Mouse (Mus musculus): ENCODE results near the gene Tnrc6c.

The Tnrc6c gene

DNA sequence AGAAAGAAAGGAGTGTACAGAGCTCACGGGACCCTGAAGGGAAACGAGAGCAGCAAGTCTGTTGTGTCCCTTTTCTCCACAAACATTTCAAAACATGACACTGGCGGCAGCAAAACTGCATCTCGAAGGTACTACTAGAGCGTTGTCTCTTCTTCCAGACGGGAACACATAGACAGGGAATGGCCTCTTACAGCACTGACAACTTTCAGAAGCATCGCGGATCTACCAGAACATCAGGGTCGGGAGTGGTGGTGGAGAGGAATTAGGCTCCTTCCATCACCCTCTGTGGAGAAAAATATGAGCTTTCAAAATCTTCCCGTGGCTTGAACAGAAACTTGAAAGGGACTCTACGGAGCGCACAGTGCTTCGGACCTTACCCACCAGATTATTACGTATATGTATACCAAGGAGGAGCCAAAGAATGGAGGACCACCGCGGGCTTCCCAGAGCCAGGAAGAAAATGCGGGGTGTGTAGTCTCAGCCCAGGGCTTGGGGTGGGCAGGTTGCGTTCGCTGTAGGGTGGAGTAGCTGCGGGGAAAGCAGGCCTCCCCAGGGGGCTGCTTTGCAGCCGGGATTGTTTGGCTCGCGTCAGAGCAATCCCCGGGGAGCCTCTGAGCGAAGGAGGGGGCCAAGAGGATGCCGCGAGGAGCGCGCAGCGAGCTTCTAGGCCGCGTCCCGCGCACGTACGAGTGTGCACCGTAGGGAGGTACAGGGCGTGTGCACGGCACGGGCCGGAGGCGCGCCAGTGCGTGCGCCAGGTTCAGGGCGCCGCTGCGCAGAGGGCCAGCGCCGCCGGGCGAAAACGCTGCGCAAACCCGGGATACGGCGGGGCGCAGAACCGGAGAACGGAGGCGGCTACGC, at the start of gene Tnrc6c:
Tnrc6c (plus strand) TSS at position 799 of the 861 bp plus-strand sequence.
- peak in 1 of 2 experiments; percentile 63 for DNase-seq (ENCODE audit: low spot score in 2 of 2)

DNA sequence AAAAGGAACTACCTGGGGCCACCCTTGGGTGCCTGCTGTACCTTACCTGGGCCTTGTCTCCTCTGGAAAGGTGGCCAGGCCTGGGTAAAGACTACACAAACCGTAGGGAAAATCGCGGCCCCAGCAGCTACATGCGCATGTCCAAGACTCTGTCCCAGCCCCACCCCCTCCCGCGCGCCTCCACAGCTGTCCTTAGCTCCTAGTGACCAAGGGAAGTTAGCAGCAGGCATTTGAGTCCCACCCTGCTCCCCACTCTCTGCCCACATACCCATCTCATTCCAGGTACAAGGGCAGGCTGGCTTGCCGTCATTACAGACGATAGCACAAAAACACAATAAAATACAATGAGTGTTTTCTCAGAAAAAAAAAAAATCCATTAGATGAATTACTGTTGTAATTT, 48.0 kb upstream of the Tnrc6c start:
- DNase-seq (ENCODE audit: low spot score in 2 of 2) = no peak

DNA sequence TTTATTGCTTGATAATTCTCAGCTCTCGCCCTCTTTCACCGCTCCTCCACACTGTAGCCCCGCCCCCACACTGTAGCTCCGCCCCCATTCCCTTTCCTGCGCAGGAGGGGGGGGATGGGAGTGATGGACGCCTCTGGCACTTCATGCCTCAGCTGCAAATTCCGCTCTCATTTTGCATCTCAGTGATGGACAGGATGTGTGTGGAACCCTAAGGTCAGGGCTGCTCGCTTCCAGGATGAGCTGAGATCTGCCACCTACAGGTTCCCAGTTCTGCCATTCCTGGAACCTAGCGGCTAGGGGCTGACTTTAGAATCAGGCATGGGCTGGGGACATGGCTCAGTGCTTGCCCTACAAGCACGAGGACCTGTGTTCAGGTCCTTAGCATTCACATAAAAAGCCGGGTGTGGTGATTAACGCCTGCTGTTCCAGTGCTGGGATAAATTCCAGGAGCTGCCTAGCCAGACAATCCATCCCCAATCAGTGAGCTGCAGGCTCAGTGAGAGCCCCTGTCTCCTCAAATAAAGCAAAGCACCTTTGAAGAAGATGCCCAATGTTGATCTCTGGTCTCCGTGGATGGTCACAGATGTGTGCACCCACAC, 47.4 kb upstream of the Tnrc6c start:
- no peak for DNase-seq (ENCODE audit: low spot score in 2 of 2)

GRCm38 (mm10) chr11:117608141-117608789, 45.8 kb upstream of the Tnrc6c start:
- DNase-seq (ENCODE audit: low spot score in 2 of 2) = no peak

DNA sequence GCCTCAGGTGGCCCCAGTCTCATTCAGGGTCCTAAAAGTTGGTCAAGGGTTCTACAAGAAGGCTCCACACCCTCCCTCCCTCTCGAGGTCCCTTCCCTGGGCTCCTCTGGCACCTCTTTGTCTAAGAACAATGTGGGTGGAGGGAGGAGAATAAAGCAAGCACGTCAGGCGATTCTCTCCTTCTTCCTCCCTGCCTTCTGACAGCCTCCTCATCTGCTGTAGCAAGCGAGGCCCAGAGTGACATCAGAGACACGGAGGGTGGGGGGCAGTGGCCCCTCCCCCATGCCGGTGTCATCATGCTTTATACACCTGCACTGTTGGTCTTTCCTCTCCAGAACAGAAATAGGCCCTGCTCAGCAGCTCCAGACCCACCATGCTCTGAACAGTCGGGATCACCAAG, 45.1 kb upstream of the Tnrc6c start:
- DNase-seq (ENCODE audit: low spot score in 2 of 2) = no peak

GRCm38 (mm10) chr11:117610589-117610988, 43.5 kb upstream of the Tnrc6c start:
- DNase-seq (ENCODE audit: low spot score in 2 of 2) = no peak

DNA sequence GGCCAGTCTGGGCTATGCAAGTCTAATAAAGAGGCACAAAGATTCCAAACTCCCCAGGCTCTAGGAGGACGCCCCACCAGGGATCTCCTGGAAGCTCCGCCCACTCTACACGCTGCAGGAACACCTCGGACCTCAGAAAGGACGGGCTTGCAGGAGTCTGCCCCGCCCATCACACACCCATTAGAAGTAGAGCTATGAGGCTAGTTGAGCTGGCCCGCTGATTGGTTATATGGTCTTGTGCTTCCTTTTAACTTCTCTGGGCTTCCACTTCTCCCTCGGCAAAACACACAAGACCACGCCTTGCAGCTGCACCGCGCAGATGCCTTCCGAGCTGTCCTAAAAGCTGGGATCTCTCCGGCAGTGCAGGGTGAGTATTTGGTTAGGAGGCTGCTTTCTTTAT, 43.0 kb upstream of the Tnrc6c start:
- DNase-seq (ENCODE audit: low spot score in 2 of 2) = peak in 1 of 2 experiments; percentile 47

DNA sequence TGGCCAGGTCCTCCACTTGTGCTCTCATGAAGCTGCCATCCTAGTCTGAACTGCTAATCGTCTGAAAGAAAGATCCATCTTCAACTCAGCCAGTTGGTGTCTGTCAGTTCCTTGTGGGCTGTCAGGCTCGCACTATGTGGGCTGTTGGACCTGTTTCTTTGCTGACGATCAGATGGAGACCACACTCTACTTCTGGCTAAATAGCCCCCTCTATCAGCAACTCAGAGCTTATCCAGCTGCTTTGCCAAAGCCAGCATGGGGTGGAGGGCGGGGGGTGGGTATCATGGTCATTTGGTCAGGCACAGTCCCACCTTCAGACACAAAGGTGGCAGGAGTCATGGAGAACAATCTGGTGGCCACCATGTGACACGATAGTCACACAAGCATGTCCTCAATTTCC, 42.2 kb upstream of the Tnrc6c start:
- no peak for DNase-seq (ENCODE audit: low spot score in 2 of 2)

DNA sequence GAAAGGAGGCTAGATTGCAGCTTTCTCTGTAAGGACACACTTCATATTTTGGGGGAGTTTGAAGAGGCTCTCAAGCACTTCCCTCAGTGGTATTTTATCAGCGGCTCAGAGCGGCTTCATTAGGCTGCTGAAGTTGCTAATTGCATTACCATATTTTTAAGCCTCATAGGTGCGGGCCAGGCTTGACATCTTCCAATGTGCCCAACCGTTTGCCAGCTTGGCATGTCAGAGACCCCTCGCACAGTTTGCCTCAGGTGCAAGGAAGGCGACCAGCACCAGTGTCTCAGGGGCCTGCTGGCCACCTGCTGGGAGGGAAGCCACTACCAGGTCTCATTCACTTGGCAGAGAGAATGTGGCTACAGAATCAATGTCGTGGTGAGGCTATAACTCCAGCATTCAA, 41.2 kb upstream of the Tnrc6c start:
- DNase-seq (ENCODE audit: low spot score in 2 of 2) = no peak

- DNase-seq (ENCODE audit: low spot score in 2 of 2) = no peak
Measured at GRCm38 (mm10) chr11:117617368-117617908, 36.7 kb upstream of the Tnrc6c start.

GRCm38 (mm10) chr11:117618214-117618613, 35.9 kb upstream of the Tnrc6c start:
- no peak for DNase-seq (ENCODE audit: low spot score in 2 of 2)

DNA sequence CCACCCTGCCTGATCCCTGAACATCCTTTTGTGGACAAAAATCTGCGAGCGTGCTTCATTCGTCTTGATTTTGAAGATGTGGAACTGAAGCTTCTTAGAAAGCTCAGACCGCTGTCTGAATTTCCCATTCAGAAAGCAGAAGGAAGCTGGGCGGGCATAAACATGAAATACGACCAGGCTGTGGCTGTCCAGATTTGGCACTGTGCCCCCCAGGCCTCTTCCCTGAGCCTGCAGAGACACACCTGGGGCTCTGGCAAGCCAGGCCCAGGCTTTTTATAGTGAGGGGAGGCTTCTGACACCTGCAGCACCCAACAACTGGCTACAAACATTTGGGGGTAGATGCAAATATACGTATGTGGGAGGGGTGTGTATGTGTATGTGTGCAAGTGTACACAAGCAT, 35.3 kb upstream of the Tnrc6c start:
- DNase-seq (ENCODE audit: low spot score in 2 of 2) = no peak

DNA sequence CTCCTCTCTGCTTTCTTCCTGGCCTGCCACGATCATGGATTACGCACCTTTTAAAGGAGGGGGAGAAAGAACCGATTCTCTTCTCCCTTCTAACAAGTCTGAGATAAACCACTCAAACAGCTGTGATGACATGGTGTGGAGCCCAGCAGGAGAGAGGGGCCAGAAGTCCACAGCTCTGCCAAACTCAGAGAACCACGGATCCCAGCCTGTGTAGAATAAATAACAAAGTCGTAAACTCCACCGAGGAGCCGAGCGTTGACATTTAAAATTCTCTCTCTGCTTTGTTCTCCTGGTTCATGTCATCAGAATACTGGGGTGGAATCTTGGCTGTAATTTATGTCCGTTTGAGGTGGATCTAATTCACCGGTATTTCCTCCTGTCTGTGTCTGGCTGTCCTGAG, 34.5 kb upstream of the Tnrc6c start:
- DNase-seq (ENCODE audit: low spot score in 2 of 2) = no peak

- DNase-seq (ENCODE audit: low spot score in 2 of 2) = no peak
Measured at GRCm38 (mm10) chr11:117625196-117625595, 28.9 kb upstream of the Tnrc6c start.

DNA sequence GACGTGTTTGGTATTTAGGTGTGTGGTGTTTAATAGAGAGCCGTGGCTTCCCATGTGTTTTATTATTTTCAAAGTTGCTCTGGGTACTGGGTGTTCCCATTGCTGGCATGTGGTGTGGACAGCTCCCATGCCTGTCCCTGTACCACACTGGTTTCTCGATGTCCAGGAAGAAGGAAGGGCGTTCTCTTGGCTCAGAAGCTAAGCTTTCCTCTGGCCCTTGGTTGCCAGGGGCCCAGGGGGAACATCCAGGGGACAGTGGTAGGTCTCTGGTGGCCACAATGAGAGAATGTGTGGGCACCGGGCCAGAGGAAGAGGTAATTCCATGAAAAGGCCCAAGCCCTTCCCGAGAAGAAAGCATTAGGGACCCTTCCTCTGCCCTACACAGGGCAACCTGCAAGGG, 27.5 kb upstream of the Tnrc6c start:
- no peak for DNase-seq (ENCODE audit: low spot score in 2 of 2)

DNA sequence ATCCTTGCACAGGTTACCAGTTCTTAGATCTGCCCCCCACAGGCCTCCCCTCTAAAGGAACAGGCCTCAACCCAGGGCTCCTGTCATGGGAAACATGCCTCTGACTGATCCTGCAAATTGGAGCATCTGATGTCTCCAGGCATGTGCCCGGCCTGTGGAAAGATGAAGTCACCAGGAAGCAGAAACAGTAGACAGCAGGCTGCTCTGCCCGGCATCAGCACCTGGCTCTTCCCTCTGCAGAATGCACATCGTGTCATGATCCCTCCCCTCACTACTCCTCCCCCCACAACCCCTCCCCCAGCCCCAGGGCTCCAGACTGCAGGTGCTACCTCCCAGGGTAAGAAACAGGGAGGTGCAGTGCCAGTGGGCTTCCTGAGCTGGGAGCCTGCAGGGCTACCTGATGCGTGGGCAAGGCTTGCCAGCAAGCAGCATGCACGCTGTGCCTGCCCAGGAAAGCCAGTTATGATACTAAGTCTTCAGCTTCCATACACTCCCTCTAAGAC, 27.0 kb upstream of the Tnrc6c start:
- DNase-seq (ENCODE audit: low spot score in 2 of 2) = no peak

DNA sequence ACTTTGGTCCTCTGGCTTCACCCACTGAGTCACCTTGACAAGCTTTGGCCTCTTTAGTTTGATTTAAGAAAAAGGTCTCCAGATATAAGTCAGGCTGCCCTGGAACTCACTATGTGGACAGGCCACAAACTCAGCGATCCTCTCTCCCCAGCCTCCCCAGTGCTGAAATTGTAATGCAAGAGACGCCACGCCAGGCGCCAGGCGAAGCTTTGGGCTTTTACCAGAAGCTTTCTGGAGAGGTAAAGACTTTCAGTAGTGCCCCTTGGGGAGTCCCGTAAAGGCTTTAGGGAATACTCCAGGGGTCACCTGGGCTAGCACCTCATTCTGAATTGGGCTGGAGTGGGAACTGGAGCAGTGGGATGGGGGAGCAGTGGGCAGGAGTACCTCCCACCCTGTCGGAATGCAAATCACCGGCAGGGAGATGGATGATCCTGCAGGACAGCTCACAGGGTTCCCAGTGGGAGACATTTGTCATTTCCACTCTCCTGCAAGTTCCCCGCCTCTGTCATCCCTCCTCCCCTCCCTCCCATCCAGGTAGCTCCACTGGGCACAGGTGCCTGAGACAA, 26.3 kb upstream of the Tnrc6c start:
- no peak for DNase-seq (ENCODE audit: low spot score in 2 of 2)

DNA sequence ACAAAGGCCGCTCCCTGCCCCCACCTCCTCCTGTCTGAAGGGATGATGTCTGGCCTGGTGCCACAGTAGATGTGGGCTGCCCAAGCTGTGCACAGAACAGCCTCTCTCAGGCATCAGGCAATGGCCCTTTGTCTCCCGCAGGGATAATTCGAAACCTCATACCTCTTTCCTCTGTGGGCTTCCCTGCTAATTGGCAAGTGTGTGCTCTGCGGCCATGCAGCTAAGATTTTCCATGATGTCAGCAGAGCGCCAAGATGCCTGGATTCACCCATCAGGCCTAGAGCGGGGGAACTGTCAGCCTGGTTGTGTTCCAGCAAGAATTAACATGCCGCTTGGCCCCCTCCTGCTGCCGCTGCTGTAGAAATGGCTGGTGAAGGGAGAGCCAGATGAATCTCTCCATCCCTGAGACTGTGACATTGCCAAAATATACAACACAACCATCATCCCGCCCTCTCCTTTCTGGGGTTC, 25.7 kb upstream of the Tnrc6c start:
- no peak for DNase-seq (ENCODE audit: low spot score in 2 of 2)

GRCm38 (mm10) chr11:117629865-117630264, 24.2 kb upstream of the Tnrc6c start:
- no peak for DNase-seq (ENCODE audit: low spot score in 2 of 2)

DNA sequence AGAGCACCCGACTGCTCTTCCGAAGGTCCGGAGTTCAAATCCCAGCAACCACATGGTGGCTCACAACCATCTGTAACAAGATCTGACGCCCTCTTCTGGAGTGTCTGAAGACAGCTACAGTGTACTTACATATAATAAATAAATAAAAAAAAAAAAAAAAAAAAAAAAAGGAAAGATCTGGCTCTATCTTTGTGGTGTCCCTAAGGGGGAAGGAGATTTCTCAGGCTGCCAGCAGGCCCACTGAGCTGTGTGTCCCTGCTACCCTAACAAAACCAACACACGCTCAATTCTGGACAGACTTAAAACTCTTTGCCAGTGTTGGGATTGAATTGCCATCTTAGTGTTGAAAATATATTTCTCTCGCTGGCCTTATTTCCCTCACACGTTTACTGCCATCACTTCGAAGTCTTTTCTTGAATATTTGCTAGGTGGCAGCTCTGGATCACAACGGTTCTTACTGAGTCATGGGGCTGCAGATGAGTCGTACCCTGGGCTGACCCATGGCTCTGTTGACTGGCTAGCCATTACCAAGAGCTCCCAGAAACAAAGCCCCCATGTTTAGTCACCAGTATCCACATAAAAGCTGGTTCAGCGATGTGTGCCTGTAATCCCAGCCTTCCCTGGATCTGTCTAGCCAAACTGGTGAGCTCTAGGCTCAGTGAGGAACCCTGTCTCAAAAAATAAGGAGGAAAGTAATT, 23.1 kb upstream of the Tnrc6c start:
- DNase-seq (ENCODE audit: low spot score in 2 of 2) = no peak

DNA sequence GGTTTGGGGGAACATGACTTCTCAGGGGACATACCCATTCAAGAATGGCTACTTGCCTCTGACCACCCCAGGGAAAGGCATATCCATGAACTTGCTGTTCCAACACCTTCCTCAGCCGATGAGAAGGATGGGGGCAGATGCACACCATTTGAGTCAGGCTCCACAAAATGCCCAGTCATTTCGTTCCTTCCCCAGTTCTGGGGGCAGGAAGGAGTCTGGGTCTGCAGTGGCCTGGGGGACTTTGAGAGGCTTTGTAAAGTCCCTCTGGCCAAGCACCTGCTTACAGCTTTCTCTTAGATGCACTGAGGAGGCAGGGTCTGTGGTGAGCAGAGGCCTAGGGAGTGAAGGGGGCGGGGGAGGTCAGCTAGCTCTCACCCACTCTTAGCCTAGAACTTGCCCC, 20.8 kb upstream of the Tnrc6c start:
- DNase-seq (ENCODE audit: low spot score in 2 of 2) = no peak
